Mouse (Mus musculus) Patski (cell line): Measurements from ENCODE around the gene Rnf183. TPM values are rescaled to one million over a fixed set of nuclear protein-coding genes. Genes with fewer than 3 reads are reported as not detected.
A peak's percentile ranks its signal among the peaks of the same experiment; 100 is the strongest.

Experiments
- ATAC-seq: fragments of 100-300 bp; one replicate; pipeline ENCODE4 v1.8.0; 2021
- CTCF ChIA-PET: fragments of 350-600 bp; sonication (Branson Sonifier 250); formaldehyde crosslinking; loops from one replicate; lab custom pipeline; 2022; ENCODE audit warnings: inconsistent platforms; lab: Charles Lee
- POLR2A ChIA-PET: fragments of 350-600 bp; sonication (Branson Sonifier 250); formaldehyde crosslinking; loops from one replicate; lab custom pipeline; 2022; ENCODE audit warnings: antibody characterized with exemption, inconsistent platforms; lab: Charles Lee
- DNase-seq: peaks from one replicate; pipeline ENCODE4 v3.0.0-alpha.2; 2011; ENCODE audit warnings: low read depth, low spot score
- H3K27me3 ChIP-seq: fragments of 371-371 bp; one replicate; pipeline ENCODE4 v1.5.1; 2021
- CTCF ChIP-seq: fragments of 100-300 bp; IDR thresholded peaks from one replicate; pipeline ENCODE4 v1.5.1; 2021
- in situ Hi-C: fragments of 300-500 bp; cut with MboI; formaldehyde crosslinking; loops from 3 replicates; pipeline ENCODE4 v1.11.1; 2018; ENCODE audit warnings: low pct_unique_long_range_greater_than_20kb, mixed read lengths
- polyA plus RNA-seq: library from polyadenylated mRNA; unstranded; gene quantifications from one replicate; pipeline ENCODE4 v1.2.3, GENCODE M21; 2021

The Rnf183 gene
- polyA plus RNA-seq, 1 experiment from 2014 or later: 0.96 TPM

DNA sequence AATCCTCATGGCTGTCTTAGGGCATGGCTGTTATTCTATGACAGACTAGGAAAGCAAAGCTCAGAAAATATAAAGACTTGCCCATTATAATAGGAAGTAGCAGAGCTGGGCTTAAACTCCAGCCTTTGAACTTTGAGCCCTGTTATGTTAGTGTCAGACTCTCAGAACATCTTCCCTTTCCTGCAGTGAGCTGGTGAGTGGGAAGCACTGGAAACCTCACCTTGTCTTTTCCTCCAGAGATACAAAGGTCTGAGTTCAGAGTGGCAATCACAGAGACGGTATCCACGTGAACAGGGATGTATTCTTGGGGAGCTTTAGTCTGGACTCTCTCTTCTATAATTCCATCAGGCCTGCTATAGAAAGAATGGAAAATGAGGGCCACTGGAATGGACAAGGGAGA is 28.1 kb upstream of the Rnf183 start:
- no peaks in the 10 kb centered on the region for H3K27me3 ChIP-seq
- CTCF ChIA-PET: no interaction called here
- TF ChIP-seq CTCF: no peak
- POLR2A ChIA-PET: no interaction called here
- no peak for DNase-seq
- ATAC-seq: no peak
- in situ Hi-C loops: no loop called here

- H3K27me3 ChIP-seq: no peaks in the 10 kb centered on the region
- in situ Hi-C loops: no loop called here
- DNase-seq (no peak), ATAC-seq (no peak)
- TF ChIP-seq CTCF: no peak
- POLR2A ChIA-PET: no interaction called here
- CTCF ChIA-PET: no interaction called here
Observed at GRCm38 (mm10) chr4:62460348-62460747, 25.3 kb upstream of the Rnf183 start.

DNA sequence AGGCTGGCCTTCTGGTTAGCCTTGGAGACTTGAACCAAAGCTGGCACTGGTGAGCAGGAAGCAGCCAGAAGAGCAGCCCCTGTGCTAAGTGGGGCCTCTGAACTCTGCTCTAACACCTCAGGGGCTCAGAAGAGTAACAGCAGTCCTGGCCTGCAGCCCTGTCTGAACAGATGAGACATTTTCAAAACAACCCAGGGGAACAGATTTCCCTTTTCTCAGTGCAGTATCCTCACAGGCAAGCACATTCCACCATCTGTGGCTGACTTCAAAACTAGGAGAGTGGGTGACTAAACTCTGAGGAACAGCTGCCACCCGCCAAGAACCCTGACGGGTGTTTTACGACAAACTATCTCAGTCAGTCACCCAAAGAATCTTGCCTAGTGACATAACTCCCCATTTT is 24.0 kb upstream of the Rnf183 start:
- CTCF ChIA-PET: no interaction called here
- TF ChIP-seq CTCF: no peak
- no peaks in the 10 kb centered on the region for H3K27me3 ChIP-seq
- POLR2A ChIA-PET: interaction anchor here (0.8 kb wide), 1 partner anchor 12 kb away, joined by 3 read pairs; no protein-coding TSS in a partner anchor
- DNase-seq (no peak), ATAC-seq (no peak)
- in situ Hi-C loops: no loop called here

DNA sequence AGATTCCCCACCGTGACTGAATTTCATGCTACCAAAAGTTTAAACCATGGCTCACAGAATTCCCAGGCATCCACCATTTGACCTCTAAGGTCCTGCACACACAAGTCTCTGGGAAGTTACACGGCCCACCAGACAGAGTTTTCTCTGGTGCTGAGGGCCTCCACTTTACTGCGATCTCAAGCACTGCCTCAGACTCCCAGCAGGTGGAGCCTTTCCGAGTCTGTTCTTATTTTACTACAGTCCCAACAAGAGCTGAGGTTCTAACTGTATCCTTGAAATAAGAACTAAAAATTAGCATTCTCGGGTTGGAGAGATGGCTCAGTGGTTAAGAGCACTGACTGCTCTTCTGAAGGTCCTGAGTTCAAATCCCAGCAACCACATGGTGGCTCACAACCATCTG is 19.9 kb upstream of the Rnf183 start:
- TF ChIP-seq CTCF: peak; percentile 69
- DNase-seq: no peak
- CTCF ChIA-PET: interaction anchor here (0.8 to 2.1 kb wide), 7 partner anchors 13 to 64 kb away, joined by 3 to 6 read pairs (median 4); partner anchors contain the start of genes Alad and Hdhd3

DNA sequence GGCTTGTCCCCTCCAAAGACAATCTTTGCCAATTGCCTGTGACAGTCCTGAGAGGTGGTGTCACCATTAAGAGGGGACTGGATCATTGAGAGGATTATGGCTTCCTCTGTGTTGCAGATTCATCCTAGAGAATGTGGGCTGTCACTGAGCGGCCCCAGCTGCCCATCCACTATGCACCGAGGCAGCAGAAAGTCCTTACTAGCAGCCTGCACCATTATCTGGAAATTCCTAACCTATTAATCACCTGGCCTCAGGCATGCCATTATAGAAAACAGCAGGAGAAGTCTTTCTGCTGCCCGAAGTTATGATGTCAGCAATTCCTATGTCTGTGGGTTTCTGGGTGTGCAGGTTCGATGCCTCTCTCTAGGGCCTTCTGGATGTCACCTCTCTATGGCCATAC is 5.9 kb upstream of the Rnf183 start:
- ATAC-seq: no peak
- CTCF ChIA-PET: no interaction called here
- no peaks in the 10 kb centered on the region for H3K27me3 ChIP-seq
- POLR2A ChIA-PET: no interaction called here
- in situ Hi-C loops: no loop called here
- no peak for TF ChIP-seq CTCF
- DNase-seq: no peak

More for the DNA sequence above, 19.9 kb upstream of the Rnf183 start:
- POLR2A ChIA-PET: interaction anchor here (0.6 kb wide), 1 partner anchor 30 kb away, joined by 3 read pairs; no protein-coding TSS in a partner anchor
- in situ Hi-C loops: no loop called here
- ATAC-seq: no peak
- H3K27me3 ChIP-seq: no peaks in the 10 kb centered on the region

DNA sequence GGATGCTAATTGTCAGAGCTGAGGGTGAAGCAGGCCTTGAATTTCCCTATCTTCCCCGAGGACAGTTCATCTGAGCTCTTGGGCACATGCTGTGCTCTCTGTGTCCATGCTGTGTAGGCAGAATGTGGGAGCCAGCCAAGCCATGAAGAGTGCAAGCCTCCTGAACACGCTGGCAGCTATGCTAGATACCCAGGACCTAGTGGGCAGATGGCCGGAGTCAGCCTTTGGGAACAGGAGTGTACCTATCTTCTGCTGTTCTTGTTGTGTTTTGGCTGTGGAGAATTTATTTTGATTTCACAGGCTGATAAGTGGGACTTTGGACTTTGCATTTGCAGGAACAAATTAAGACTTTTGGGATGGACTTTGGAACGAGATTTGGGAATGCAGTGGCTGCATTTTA is 5.5 kb upstream of the Rnf183 start:
- no peak for ATAC-seq
- POLR2A ChIA-PET: no interaction called here

GRCm38 (mm10) chr4:62439793-62440192 is 4.7 kb upstream of the Rnf183 start:
- in situ Hi-C loops: no loop called here
- ChIA-PET POLR2A (no interaction called here), CTCF (no interaction called here)
- no peaks in the 10 kb centered on the region for H3K27me3 ChIP-seq
- TF ChIP-seq CTCF: no peak
- ATAC-seq (no peak), DNase-seq (no peak)

More for the DNA sequence above, 5.5 kb upstream of the Rnf183 start:
- CTCF ChIA-PET: no interaction called here
- no peak for TF ChIP-seq CTCF
- no peaks in the 10 kb centered on the region for H3K27me3 ChIP-seq
- in situ Hi-C loops: no loop called here
- no peak for DNase-seq

- DNase-seq: no peak
- no peak for TF ChIP-seq CTCF
- in situ Hi-C loops: no loop called here
- no peaks in the 10 kb centered on the region for H3K27me3 ChIP-seq
- no peak for ATAC-seq
- ChIA-PET POLR2A (no interaction called here), CTCF (no interaction called here)
Observed at GRCm38 (mm10) chr4:62437871-62438270, 2.8 kb upstream of the Rnf183 start.

DNA sequence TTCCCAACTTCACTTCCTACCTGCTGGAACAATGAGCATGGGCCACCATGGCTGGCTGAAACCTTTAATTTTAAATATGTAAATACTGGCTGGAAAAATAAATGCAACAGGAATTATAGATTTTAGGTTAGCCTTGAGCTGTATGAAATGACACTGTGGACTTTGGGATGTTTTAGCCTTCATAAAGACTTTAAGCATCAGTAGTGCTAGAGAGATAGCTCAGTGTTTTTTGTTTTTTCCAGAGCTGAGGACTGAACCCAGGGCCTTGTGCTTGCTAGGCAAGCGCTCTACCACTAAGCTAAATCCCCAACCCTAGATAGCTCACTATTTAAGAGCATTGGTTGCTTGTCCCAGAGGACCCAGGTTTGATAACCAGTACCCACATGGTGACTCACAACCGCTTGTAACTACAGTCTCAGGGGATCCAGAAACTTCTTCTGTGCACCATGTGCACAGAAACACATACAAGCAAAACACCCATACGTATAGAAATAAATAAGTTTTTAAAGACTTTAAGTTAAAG is 2.3 kb upstream of the Rnf183 start:
- DNase-seq (no peak), ATAC-seq (no peak)
- POLR2A ChIA-PET: no interaction called here
- CTCF ChIA-PET: no interaction called here
- in situ Hi-C loops: no loop called here
- TF ChIP-seq CTCF: no peak
- H3K27me3 ChIP-seq: no peaks in the 10 kb centered on the region

GRCm38 (mm10) chr4:62433939-62434870 is 847 bp downstream of the Rnf183 start:
- DNase-seq (no peak), ATAC-seq (peak; percentile 60)
- TF ChIP-seq CTCF: no peak
- CTCF ChIA-PET: interaction anchor here (1.4 to 1.5 kb wide), 2 partner anchors 12 to 20 kb away, joined by 4 read pairs; no protein-coding TSS in a partner anchor
- no peaks in the 10 kb centered on the region for H3K27me3 ChIP-seq
- POLR2A ChIA-PET: interaction anchor here (0.6 to 0.7 kb wide), 2 partner anchors 26 to 31 kb away, joined by 3 to 4 read pairs; partner anchors contain the start of gene Cdc26
- in situ Hi-C loops: no loop called here

DNA sequence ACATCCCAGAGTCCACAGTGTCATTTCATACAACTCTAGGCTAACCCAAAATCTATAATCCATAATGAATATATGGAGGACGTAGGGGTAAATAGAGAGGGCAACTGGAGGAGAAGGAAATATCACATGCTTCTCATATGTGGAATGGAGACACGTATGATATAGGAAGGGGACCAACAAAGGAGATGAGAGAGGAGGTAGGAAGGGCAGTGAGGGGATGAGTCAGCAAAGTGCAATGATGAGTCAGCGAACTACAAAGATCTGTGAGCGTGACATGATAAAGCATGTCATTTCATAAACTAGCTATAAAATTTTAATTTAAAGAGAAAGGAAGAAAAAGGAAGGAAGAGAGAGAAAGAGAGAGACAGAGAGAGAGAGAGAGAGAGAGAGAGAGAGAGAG is 3.5 kb downstream of the Rnf183 start:
- TF ChIP-seq CTCF: no peak
- no peaks in the 10 kb centered on the region for H3K27me3 ChIP-seq
- no peak for DNase-seq
- ChIA-PET POLR2A (no interaction called here), CTCF (no interaction called here)
- in situ Hi-C loops: no loop called here
- no peak for ATAC-seq
